ENCODE assay signal across 19 mouse cellular contexts in the genomic region with DNA sequence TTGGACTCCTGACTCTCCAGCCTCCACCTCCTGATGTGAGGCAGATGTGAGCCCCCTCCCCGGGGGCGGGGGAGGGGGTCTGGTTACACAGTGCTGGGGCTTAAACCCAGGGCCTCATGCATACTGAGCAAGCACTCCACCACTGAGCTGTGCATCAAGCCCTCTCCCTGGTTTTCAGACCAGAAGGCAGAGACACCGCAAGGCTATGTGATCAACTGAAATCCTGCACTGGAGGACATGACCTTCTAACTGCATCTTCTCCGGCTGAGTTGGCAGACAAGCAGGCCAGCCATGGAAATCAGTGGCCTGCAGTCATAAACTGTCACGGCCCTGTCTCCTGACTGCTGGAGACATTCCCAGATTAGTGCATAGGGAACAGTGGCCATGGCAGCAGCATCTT. TPM values are rescaled to one million over a fixed set of nuclear protein-coding genes. Genes with fewer than 3 reads are reported as not detected.
DNase-seq lines count a peak whose midpoint lies in the region; ATAC-seq and TF ChIP-seq lines count a peak whose summit lies in the region.
"Had no signal": no experiment of that assay in that cellular context is flagged by ENCODE, and none has a peak within 500 bp of the region (broad histone marks: within the 10 kb centered on the region; RNA-seq: fewer than 3 reads in every experiment).

No protein-coding gene starts in this region.

- no peak overlapping the region for H3K27ac ChIP-seq in heart, embryonic 15.5 days
- H3K27ac ChIP-seq in ES-Bruce4 (ENCODE audit: insufficient read depth, low read length) = peak overlapping the region; percentile 12; the same call in 1 of the 2 replicates
- no peak overlapping the region for H3K27ac ChIP-seq in liver, embryonic 13.5 days
- no peak overlapping the region for H3K27ac ChIP-seq in limb, embryonic 10.5 days
- H3K27ac ChIP-seq: hindbrain, embryonic 12.5 days; limb, embryonic 13.5 days had no signal

- H3K4me3 ChIP-seq in heart, embryonic 15.5 days = no peak overlapping the region
- no peak overlapping the region for H3K4me3 ChIP-seq in ES-Bruce4 (ENCODE audit: low read depth, low read length)
- no peak overlapping the region for H3K4me3 ChIP-seq in liver, embryonic 13.5 days (replicated peaks)
- H3K4me3 ChIP-seq in limb, embryonic 10.5 days = no peak overlapping the region
- H3K4me3 ChIP-seq: hindbrain, embryonic 12.5 days; limb, embryonic 13.5 days had no signal

- H3K9ac ChIP-seq in heart, embryonic 15.5 days = no peak overlapping the region
- H3K9ac ChIP-seq in ES-Bruce4 (ENCODE audit: low read depth, poor library complexity, severe bottlenecking) = no peak overlapping the region
- no peak overlapping the region for H3K9ac ChIP-seq in liver, embryonic 13.5 days
- H3K9ac ChIP-seq: hindbrain, embryonic 12.5 days; limb, embryonic 13.5 days had no signal

- no peak for TF ChIP-seq POLR2A in ES-Bruce4 (IDR thresholded peaks at IDR 0.05; ENCODE audit: insufficient read depth, low read length)

- TF ChIP-seq CTCF in ES-Bruce4 (IDR thresholded peaks at IDR 0.05; ENCODE audit: low read depth, low read length) = no peak

- peak; percentile 66 to 88 for DNase-seq in adrenal gland, adult (ENCODE audit: inconsistent age in 2 of 2, low spot score in 1 of 2)
- DNase-seq in adrenal gland, postnatal 4 days (ENCODE audit: low spot score in 2 of 2) = no peak
- no peak for DNase-seq in heart, adult 9 months (ENCODE audit: low spot score in 2 of 2)
- DNase-seq in liver, embryonic 13.5 days = no peak
- DNase-seq in limb, embryonic 10.5 days (ENCODE audit: low spot score) = no peak
- DNase-seq in cerebellum, adult 9-10 months = no peak
- DNase-seq: cerebellum, adult 8-10 months; embryo, embryonic 11 days; right cerebral cortex, postnatal 14 days; thymus, postnatal 14 days had no signal

- H3K4me2 ChIP-seq in heart, embryonic 15.5 days = no peak overlapping the region
- H3K4me2 ChIP-seq in liver, embryonic 13.5 days = no peak overlapping the region
- H3K4me2 ChIP-seq: hindbrain, embryonic 12.5 days; limb, embryonic 13.5 days had no signal

- no peaks in the 10 kb centered on the region for H3K27me3 ChIP-seq in heart, embryonic 15.5 days
- H3K27me3 ChIP-seq in ES-Bruce4 (ENCODE audit: control insufficient read depth, insufficient read depth, low read length, poor library complexity, severe bottlenecking) = no peaks in the 10 kb centered on the region
- H3K27me3 ChIP-seq in liver, embryonic 13.5 days = no peaks in the 10 kb centered on the region
- H3K27me3 ChIP-seq in limb, embryonic 10.5 days (ENCODE audit: low read depth, poor library complexity, severe bottlenecking) = no peaks in the 10 kb centered on the region
- H3K27me3 ChIP-seq: hindbrain, embryonic 12.5 days; limb, embryonic 13.5 days had no signal

- no peaks in the 10 kb centered on the region for H3K9me3 ChIP-seq in heart, embryonic 15.5 days (replicated peaks)
- no peaks in the 10 kb centered on the region for H3K9me3 ChIP-seq in ES-Bruce4 (replicated peaks; ENCODE audit: control insufficient read depth, insufficient read depth, low read length, poor library complexity, severe bottlenecking)
- 0 out of 2 replicates have a peak, but pooled peaks cover 3% of the 10 kb centered on the region for H3K9me3 ChIP-seq in liver, embryonic 13.5 days (replicated peaks)
- H3K9me3 ChIP-seq in limb, embryonic 10.5 days (replicated peaks) = no peaks in the 10 kb centered on the region
- H3K9me3 ChIP-seq: hindbrain, embryonic 12.5 days; limb, embryonic 13.5 days had no signal

- no peaks in the 10 kb centered on the region for H3K36me3 ChIP-seq in heart, embryonic 15.5 days
- no peaks in the 10 kb centered on the region for H3K36me3 ChIP-seq in ES-Bruce4 (ENCODE audit: control insufficient read depth, insufficient read depth, low read length, poor library complexity, severe bottlenecking)
- H3K36me3 ChIP-seq in liver, embryonic 13.5 days = no peaks in the 10 kb centered on the region
- H3K36me3 ChIP-seq in limb, embryonic 10.5 days = no peaks in the 10 kb centered on the region
- H3K36me3 ChIP-seq: hindbrain, embryonic 12.5 days; limb, embryonic 13.5 days had no signal

- 0 out of 2 replicates have a peak, but pooled peaks have one; percentile 27 for ATAC-seq in heart, embryonic 15.5 days (replicated peaks; ENCODE audit: insufficient number of reproducible peaks, insufficient read depth, low FRiP score, low read depth)
- peak; percentile 39 for ATAC-seq in liver, embryonic 13.5 days (ENCODE audit: low read depth)
- ATAC-seq: intestine, embryonic 16.5 days; lung, postnatal 0 days had no signal

- 40% methylated on average over 5 of the region's 5 CpGs for WGBS in heart, embryonic 15.5 days
- WGBS in liver, embryonic 13.5 days (ENCODE audit: insufficient replicate concordance) = 68% methylated on average over 5 of the region's 5 CpGs
- WGBS in limb, embryonic 10.5 days = 70% methylated on average over 5 of the region's 5 CpGs

- H3K4me1 ChIP-seq in heart, embryonic 15.5 days (replicated peaks) = peaks cover under 1% of the 10 kb centered on the region
- H3K4me1 ChIP-seq in ES-Bruce4 (ENCODE audit: control insufficient read depth, insufficient read depth, low read length) = peaks cover 4% of the 10 kb centered on the region
- peaks cover 6% of the 10 kb centered on the region for H3K4me1 ChIP-seq in liver, embryonic 13.5 days (replicated peaks)
- H3K4me1 ChIP-seq in limb, embryonic 10.5 days = peaks cover 4% of the 10 kb centered on the region
- H3K4me1 ChIP-seq: limb, embryonic 13.5 days had no signal

- TF ChIP-seq EP300 in ES-Bruce4 (IDR thresholded peaks at IDR 0.05; ENCODE audit: insufficient read depth, low read depth, low read length) = peak; percentile 85

RNA-seq across cellular contexts. Expression of gene Ywhag, which starts 6.2 kb away (rescaled TPM):
- 100 to 1,000 TPM; 285 to 303 TPM for total RNA-seq in adrenal gland, postnatal 4 days (2021)
- 150 and 166 TPM in 2 replicates for polyA plus RNA-seq in heart, embryonic 15.5 days (2015; fragmentation: Nextera tagmentation; extraction: Ambion mirVana)
- 372 TPM in 2 replicates for polyA plus RNA-seq in ES-Bruce4 (2011; ENCODE audit: insufficient read depth, insufficient read length, low read depth, missing spikeins)
- polyA plus RNA-seq in liver, embryonic 13.5 days (2015; fragmentation: Nextera tagmentation; extraction: Ambion mirVana) = 80.8 and 100 TPM in 2 replicates
- 197 and 203 TPM in 2 replicates for polyA plus RNA-seq in limb, embryonic 10.5 days (2016; fragmentation: Nextera tagmentation; extraction: Ambion mirVana)

RNA-seq across cellular contexts. Expression of gene Ssc4d, which starts 33.7 kb away (rescaled TPM):
- total RNA-seq in adrenal gland, postnatal 4 days (2021) = 1 to 10 TPM; 6.7 to 8.1 TPM
- 0.44 and 0.86 TPM in 2 replicates for polyA plus RNA-seq in heart, embryonic 15.5 days (2015; fragmentation: Nextera tagmentation; extraction: Ambion mirVana)
- 6.3 and 9.5 TPM in 2 replicates for polyA plus RNA-seq in ES-Bruce4 (2011; ENCODE audit: insufficient read depth, insufficient read length, low read depth, missing spikeins)
- 1.8 TPM in 2 replicates for polyA plus RNA-seq in liver, embryonic 13.5 days (2015; fragmentation: Nextera tagmentation; extraction: Ambion mirVana)
- polyA plus RNA-seq in limb, embryonic 10.5 days (2016; fragmentation: Nextera tagmentation; extraction: Ambion mirVana) = 3.3 and 4.1 TPM in 2 replicates

RNA-seq across cellular contexts. Expression of gene Zp3, which starts 39.3 kb away (rescaled TPM):
- total RNA-seq in adrenal gland, postnatal 4 days (2021) = under 1 TPM in 1 of 2 experiments, not detected in 1; 0.45 TPM
- polyA plus RNA-seq in heart, embryonic 15.5 days (2015; fragmentation: Nextera tagmentation; extraction: Ambion mirVana) = not detected in 2 replicates
- 2.0 and 2.4 TPM in 2 replicates for polyA plus RNA-seq in ES-Bruce4 (2011; ENCODE audit: insufficient read depth, insufficient read length, low read depth, missing spikeins)
- polyA plus RNA-seq in liver, embryonic 13.5 days (2015; fragmentation: Nextera tagmentation; extraction: Ambion mirVana) = not detected in 2 replicates
- not detected in 2 replicates for polyA plus RNA-seq in limb, embryonic 10.5 days (2016; fragmentation: Nextera tagmentation; extraction: Ambion mirVana)
- total RNA-seq: gastrocnemius, postnatal 4 days; megakaryocyte-erythroid progenitor cell, adult 5-6 weeks; neutrophil, adult 5-6 weeks had no signal

RNA-seq across cellular contexts. Expression of gene Hspb1, which starts 52.9 kb away (rescaled TPM):
- total RNA-seq in adrenal gland, postnatal 4 days (2021) = 10 to 100 TPM; 49.4 to 56.5 TPM
- 743 and 952 TPM in 2 replicates for polyA plus RNA-seq in heart, embryonic 15.5 days (2015; fragmentation: Nextera tagmentation; extraction: Ambion mirVana)
- 426 and 500 TPM in 2 replicates for polyA plus RNA-seq in ES-Bruce4 (2011; ENCODE audit: insufficient read depth, insufficient read length, low read depth, missing spikeins)
- 6.4 and 7.3 TPM in 2 replicates for polyA plus RNA-seq in liver, embryonic 13.5 days (2015; fragmentation: Nextera tagmentation; extraction: Ambion mirVana)
- 34.0 and 34.8 TPM in 2 replicates for polyA plus RNA-seq in limb, embryonic 10.5 days (2016; fragmentation: Nextera tagmentation; extraction: Ambion mirVana)
- total RNA-seq: megakaryocyte-erythroid progenitor cell, adult 5-6 weeks; neutrophil, adult 5-6 weeks had no signal

RNA-seq across cellular contexts. Expression of gene Dtx2, which starts 54.0 kb away (rescaled TPM):
- total RNA-seq in adrenal gland, postnatal 4 days (2021) = 10 to 100 TPM; 18.6 to 19.0 TPM
- polyA plus RNA-seq in heart, embryonic 15.5 days (2015; fragmentation: Nextera tagmentation; extraction: Ambion mirVana) = 18.5 and 21.5 TPM in 2 replicates
- 23.7 and 25.0 TPM in 2 replicates for polyA plus RNA-seq in ES-Bruce4 (2011; ENCODE audit: insufficient read depth, insufficient read length, low read depth, missing spikeins)
- polyA plus RNA-seq in liver, embryonic 13.5 days (2015; fragmentation: Nextera tagmentation; extraction: Ambion mirVana) = 6.7 and 7.0 TPM in 2 replicates
- polyA plus RNA-seq in limb, embryonic 10.5 days (2016; fragmentation: Nextera tagmentation; extraction: Ambion mirVana) = 41.5 and 42.3 TPM in 2 replicates

Comparison
In these comparisons a context has a peak if more than half of its experiments do, and no peak if none do; other contexts are left out.
1. DNase-seq: peak in adrenal gland, adult (2 of 2); none in adrenal gland, postnatal 4 days (0 of 2), heart, adult 9 months (0 of 2), liver, embryonic 13.5 days (single experiment), limb, embryonic 10.5 days (single experiment) and cerebellum, adult 9-10 months (single experiment).